Mouse (Mus musculus): ENCODE data around the gene Mrpl14. TPM values are rescaled to one million over a fixed set of nuclear protein-coding genes. Genes with fewer than 3 reads are reported as not detected.

Gene Mrpl14
- total RNA-seq, 1 experiment from 2014 or later, result 124 TPM

DNA sequence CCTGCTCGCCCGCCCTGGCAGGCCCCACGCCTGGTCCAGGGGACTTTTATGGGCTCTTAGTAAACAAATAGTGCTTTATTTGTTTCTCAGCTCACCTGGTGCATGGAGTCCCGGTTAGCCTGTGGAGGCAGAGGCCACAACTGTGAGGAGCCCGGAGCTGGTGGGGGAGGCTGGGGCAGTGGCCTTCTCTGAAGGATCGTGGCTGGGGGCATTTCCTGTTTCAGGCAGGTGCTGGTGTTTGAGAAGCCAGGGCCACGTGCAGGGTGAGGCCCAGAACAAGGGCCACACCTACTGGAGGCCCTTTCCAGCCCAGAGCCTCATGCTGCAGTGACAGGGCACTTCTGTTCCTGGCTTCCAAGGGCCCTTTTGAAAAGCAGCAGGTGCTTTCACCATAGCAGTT lies 40.1 kb downstream of the Mrpl14 start:
- DNase-seq, result no peak

DNA sequence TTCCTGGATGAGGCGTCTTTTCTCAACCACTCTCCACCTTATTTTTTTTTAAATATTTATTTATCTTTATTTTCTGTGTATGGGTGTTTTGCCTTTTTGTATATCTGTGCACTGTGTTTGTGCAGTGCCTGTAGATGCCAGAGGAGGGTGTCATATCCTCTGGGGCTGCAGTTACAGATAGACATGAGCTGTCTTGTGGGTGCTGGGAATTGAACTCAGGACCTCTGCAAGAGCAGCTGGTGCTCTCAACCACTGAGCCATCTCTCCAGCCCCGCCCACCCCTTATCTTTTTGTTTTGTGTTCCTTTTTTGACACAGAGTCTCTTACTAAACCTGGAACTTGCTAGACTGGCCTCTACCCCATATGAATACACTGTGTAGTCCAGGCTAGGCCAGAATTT lies 41.4 kb downstream of the Mrpl14 start:
- no peak for DNase-seq

DNA sequence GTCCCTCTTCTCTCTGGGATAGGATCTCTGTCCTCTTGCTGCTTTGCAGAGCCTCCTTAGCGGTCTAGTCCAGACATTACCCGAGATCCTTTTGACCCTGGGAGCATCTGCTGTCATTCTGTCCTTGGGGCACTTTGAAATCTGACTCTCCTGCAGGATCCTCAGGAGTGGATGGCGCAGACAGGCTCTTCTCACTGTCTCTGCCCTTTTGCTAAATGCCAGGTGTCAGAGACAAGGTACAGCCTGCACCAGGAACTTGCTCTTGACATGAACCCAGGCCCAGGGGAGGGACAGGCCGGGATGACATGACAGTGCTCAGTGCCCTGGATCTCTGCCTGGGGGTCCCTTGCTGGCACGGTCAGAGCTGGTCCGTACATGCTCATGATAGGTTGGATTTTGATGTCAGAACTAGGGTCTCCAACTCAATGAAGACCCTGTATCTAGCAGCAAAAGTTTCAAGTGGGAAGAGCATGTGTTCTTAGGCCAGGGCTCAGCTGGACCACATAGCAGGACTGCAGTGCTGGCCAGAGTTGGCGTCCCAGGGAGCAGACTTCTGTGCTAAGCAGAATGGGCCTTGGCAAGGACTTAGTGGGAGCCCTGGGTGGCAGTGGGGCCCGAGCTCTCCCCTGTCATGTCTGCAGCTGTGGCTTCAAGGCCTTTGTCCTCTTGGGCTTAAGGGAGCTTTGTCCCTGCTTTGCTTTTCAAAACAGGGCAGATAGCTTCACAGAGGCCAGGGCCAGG lies 42.0 kb downstream of the Mrpl14 start:
- no peak for DNase-seq

DNA sequence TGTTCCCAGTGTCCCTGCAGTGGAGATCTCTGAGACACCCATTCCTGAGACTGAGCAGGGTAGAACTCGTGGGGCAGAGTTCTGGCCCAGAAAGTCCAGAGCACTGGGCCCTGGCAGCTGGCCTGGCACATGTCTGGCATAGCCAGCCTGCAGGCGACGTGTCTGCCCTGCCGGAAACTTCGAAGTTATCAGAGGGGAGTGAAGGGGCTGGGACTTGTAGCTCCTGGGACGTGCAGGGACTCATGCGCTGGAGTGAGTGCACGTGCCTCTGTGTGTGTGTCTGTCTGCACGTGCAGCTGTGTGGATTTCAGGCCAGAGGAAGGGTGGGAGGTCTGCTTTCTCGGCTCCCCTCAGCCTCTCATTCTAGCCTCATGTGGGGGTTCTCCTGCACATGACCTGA lies 43.3 kb downstream of the Mrpl14 start:
- DNase-seq, result no peak

DNA sequence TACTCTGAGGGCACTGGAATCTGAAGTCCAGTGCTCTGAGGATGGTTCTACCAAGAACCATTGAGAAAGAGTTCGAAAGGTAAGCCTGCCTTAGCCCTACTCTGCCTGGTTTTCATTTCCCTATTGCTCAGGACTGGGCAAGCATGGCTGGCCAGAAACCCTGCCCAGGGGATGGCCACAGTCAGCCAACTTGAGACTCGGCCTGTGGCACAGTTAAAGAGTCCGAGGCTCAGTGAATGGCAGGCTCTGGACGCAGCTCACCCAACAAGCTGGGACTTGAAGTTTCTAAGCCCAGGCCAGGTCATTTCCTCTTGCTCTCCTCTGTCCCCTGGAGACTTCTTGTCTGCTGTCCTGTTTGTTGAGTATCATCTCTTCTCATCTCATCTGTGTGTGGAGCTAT lies 44.6 kb downstream of the Mrpl14 start:
- DNase-seq, result no peak

DNA sequence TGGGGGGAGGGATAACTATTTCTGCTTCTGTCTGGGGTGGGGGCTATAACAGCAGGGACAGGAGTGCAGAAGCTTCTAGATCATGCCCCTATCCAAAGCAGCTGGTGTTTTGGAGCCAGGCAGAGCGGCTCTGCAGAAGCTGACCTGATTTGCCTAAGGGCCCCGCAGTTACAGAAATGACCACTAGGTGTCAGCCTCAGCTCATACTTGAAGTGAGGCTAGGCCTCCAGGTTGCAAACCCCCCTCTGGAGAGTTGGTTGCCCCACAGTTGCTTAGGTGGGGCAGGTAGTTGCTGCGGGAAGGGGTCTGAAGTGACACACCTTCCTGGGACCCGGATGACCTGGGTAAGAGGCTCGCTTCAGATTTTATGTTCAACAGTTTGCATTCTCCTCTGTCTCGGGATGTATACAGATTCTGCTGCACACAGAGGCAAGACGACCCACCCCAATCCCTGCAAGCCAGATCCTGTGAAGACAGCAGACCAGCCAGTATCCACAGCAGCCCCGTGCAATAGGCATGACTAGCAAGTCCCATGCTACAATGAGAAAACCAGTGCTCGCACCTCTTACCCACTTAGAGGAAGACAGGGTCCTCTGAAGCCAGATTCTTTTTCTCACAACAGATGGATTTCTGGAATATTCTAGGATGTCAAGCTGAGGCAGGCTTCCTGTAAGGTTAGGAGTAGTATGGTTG lies 45.2 kb downstream of the Mrpl14 start:
- DNase-seq, result peak; percentile 78

DNA sequence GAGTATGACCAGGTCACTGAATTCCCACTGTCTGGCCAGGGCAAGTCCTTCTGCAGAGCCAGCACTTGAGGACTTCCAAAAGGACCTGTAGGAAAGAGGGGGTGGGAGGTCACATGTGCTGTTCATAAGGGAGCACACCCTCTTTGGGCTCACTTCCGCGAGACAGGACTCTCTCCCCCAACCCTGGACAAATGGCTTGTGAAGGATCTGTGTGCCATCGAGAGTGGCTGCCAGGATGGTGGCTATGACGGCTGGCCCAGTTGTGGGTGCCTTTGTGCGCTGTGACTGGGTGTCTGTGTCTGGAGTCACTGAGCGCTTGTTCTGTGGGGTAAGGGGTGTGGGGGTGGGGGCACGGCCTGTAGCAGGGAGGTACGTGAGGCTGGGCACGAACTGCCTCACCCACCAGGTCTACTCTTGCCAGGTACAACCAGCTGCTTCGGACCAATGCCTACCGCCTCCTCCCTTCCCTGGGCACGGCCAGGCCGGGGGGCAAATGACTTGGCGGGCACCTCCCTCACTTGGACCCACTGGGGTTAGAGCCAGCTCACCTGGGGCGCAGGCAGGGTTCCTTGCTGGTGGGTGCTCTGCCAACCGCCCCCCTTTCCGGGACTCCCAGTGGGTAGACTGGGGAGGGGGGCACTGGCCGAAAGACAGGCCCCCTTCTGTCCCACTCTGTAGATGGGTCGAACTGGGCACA lies 47.1 kb downstream of the Mrpl14 start:
- no peak for DNase-seq

DNA sequence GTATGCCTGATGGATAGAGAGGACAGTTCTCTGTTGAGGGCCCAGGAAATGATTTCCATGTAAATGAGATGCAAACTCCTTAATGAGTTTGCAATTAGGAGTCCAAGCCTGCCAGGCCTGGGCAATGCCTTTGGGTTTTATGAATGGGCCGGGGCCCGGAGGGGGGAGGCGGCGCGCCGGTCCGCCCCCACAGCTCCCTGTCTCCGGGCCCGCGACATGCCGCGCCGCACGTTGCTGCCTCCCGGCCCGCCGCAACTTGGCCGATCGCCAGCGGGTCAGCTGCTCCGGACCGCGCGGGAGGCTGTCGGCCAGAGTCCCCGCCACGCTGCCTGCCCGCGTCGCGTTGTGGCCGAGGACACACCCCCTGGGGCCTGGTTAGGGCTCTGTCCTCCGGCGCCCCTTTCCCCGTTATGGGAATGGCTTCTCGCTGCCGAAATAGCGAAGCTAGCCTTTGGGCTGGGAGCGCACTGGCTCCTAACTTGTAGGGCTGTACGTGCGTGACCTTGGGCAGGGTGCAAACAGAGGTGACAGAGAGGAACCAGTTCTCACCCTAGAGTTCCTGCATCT lies 47.7 kb downstream of the Mrpl14 start, which contains the start of gene 1600014C23Rik:
TSS of gene 1600014C23Rik (minus strand) at position 110 of the 567 bp plus-strand sequence.
- DNase-seq, result peak; percentile 77

DNA sequence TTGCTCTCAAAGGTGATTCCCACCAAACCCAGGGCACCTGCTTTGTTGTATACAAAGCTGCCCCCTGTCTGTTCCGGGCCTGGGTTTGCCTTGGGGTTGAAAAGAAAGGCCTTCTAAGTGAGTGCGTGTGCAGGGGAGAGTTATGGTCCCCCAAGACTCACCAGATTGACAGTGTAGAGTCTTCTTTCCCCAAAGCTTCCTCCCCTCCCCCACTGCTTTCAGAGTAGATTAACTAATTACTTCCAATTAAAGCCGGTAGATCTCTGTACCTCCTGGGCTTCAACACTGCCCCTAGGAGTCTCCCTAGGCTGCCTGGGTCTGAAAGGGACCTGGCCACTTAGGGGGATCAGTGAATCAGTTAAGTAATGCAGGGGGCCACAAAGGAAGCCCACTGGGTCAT lies 48.2 kb downstream of the Mrpl14 start:
- no peak for DNase-seq

DNA sequence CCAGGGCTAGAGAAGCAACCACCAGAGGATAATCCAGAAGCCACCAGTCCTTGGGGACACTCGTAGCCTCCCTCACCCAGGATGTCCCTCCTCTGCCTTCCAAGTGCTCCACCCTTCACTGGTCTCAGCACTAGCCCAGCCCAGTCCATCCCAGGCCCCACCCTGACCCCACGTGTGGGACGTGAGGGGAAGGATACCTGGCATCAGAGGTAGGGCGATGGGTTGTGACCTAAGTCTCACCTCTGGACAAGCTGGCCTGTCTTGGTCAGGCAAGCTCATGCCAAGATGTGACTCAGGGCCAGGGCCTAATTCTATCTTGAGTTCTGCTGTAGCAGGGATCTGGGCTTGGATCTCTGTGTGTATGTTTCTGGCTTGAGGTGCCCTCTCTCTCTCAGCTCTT lies 48.8 kb downstream of the Mrpl14 start:
- DNase-seq, result no peak

DNA sequence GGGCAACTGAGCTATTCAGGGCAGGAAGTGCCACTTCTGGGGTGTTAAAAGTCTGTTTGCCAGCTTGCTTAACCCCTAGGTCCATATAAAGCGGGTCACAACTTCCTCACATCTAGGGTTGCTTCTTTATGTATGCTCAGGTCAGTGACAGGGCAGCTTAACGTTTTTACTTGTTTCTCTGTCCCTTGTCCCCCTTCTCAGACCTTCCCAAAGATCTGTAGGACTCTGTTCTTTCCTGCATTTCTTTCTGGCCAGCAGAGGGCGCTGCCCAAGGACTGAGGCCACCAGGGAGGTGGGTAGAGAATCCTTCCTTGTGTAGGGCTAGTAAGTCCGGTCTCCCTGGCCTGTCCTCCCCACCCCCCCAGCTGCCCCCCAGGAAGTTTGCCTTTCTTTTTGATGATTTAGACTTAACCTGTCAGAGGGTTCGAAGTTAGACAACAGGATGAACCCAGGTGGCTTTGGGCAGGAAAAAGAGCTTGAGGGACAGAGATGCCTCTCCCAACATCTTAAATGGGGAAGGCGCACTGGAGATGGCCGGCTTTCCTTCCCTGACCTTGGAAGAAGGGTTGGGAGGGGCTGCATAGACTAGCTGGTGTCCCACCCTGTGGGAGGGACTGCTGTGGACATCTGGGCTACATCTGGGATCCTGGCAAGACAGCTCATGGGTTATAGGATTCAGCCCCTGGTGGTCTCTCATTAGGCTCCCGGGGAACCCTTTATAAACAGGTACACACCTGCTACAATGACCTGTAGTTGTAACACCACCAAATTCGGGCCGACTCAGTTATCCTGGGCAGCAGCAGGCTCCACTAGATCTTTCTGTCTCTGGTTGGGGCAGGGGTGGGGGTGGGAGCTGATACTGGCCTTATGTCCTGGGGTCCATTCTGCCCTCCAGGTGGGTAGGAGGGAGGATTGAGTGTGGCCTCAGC lies 49.5 kb downstream of the Mrpl14 start:
- peak; percentile 88 for DNase-seq

DNA sequence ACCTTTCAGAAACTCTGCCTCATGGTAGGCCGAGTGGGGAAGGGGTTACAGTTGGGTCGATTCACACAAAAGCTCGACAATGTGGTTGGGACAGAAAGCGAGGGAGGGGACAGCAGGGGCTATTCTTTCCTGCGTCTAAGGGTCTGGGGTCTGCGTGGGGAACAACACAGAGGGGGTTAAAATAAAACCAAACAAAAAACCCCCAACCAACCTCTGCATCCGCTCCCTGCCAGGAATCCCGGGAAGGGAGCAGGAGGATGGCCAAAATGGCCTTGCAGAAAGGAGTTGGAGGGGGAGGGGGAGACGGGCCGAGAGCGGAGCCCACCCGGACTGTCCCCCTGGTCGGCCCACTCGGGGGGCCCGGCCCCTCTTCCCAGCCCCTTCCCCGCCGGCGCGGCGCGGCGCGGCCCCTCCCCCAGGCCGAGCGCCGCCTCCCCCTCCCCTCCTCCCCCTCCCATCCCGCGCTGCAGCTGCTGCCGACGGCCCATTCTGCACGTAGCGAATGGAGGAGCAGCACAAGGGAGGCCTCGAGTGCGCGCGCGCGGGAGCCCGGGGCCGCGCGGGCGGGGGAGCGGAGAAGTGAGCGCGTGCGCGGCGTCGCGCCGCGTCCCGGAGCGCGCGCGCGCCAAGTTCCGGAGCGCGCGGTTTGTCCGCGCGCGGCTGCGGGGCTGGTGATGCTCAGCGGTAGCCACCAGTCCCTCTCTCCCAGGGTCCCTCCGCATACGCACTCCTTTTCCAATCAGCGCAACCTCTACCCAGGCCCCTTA lies 50.4 kb downstream of the Mrpl14 start:
- peak; percentile 88 for DNase-seq

DNA sequence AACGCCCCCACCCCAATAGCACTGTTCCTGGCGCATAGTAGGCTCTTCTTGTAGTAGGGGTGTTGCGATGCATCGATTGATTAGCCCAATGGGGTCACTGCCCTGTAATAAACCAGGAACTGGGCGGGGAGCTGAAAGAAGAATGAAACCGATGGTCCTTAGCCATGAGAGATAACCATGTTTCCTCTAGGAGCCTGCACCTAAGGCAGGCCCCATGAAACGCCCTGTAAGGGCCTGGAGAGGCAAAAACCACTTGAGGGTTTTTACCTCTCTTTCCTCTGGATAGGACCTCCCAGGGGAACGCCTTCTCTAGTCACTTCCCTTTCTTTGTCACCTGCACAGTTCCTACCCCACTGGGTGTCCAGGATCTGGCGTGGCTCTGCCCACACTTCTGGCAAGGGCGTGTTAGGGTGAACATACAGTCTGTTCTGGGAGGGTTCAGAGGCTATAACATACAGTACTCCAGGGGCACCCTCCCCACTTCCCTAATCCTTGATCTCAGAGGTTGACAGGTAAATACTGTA lies 51.0 kb downstream of the Mrpl14 start:
- no peak for DNase-seq

DNA sequence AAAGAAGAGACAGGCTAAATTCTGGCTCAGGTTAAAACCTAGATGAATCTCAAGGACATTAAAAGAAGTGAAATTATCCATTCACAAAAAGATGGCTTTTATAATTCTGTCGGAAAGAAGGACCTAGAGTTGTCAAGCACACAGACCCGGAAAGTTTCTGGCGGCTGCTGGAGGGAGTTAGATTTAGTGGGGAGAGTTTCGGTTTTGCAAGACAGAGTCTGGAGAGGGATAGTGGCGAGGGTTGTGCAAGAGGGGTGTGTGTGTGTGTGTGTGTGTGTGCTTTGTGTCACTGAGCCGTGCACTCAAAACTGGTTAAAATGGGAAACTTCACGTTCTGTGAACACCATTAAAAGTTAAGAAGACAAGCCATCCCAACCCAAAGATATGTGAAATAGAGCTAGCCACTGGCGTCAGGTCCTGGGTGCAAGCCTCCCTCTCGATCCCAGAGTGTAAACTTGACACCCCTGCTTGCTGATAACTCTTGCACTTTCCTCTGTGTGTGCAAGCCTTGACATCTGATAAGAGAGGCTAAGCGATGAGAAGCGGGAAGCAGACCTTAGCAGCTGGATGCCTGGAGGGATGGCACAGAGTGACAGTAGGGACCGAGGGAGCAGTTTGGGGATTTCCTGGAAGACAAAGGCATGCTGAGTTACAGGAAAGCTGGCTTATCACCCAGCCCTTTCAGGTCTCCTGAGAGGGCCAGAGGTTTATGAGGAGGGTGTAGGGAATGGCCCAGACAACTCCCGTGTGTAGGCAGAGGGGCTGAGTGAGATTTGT lies 56.4 kb downstream of the Mrpl14 start:
- no peak for DNase-seq

DNA sequence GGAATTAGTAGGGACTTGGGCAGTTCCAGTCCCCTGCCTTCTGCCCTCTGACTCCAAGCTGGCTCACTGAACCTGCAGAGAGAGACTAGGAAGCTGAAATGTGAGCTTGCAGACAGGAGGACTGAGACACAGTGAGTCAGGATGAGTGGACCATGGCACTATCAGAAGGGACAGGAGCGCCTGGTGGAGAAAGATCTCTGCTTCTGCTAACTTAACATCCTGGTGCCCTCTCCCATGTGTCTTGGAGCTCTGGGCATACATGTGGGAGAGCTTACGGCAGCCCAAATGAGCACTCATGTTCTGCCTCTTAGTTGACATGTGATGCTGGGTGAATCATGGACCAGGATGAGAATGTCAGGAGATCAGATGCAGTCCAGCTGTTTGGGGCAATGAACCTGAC lies 59.5 kb downstream of the Mrpl14 start:
- no peak for DNase-seq

DNA sequence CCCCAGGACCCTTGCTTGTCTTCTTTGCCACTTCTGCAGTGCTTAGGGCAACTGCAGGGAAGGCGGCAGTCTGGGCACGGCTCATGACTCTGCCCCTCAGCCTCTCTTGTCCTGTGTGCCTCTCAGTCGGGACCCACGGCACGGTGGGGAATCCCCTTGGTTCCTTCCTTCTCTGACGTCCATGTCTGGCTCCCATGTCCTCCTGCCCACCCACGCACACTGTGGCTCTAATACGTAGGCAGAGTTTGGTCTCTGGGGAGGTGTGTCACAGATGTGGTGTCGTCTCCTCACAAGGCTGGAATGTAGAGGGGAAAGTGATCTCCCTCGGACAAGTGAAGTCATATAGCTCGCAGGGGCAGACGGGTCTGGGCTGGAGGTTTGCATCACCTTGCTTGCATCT lies 60.6 kb downstream of the Mrpl14 start:
- no peak for DNase-seq

DNA sequence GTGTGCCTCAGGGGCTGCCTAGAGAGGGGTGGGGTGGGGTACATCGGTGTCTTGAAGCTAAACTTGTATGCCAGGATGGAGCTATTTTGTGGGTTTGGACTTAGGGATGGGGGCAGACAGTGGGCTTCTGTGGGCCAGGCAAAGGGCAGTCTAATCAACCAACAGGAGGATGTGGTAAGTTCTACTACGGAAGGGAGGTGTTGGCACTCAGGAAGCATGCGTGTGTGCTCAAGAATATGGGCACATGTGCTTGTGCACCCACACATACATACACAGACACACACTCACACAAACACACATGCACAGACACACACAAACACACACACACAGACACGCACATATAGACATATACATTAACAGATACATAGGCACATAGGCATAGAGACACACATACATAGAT lies 61.2 kb downstream of the Mrpl14 start:
- DNase-seq, result no peak
